In the genomic region with DNA sequence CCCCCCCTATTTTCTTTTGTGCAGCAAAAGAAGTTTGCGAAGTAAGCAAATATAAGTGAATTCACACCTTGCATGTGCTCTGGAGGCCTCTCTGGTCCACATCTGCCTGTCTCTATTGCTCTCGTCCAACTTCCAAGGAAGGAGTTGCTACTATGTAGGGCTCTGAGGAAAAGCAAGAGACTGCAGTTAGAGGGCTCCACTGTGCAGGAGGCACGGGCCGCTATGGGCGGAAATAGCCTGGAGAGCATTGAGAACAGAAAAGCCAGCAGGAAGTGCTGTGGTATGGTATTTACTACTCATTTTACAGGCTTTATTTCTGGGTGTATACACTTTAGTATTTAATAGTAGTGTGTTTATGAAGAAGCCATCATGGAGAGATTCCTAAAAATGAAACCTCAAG, we compare ENCODE assay signal across 21 mouse cellular contexts.
A peak's percentile ranks its signal among the peaks of the same experiment; 100 is the strongest.
DNase-seq lines count a peak whose midpoint lies in the region; ATAC-seq and TF ChIP-seq lines count a peak whose summit lies in the region.
"Had no signal": no experiment of that assay in that cellular context is flagged by ENCODE, and none has a peak within 500 bp of the region (broad histone marks: within the 10 kb centered on the region; RNA-seq: fewer than 3 reads in every experiment).

No protein-coding gene starts in this region.

- H3K4me1 ChIP-seq in forebrain, postnatal 0 days (ENCODE audit: insufficient read depth), result no peaks in the 10 kb centered on the region
- H3K4me1 ChIP-seq in forebrain, embryonic 16.5 days (replicated peaks; ENCODE audit: control insufficient read depth, insufficient read depth, low read length), result peaks cover 14% of the 10 kb centered on the region
- no peaks in the 10 kb centered on the region for H3K4me1 ChIP-seq in intestine, postnatal 0 days (replicated peaks; ENCODE audit: control insufficient read depth, insufficient read depth, low read length)
- no peaks in the 10 kb centered on the region for H3K4me1 ChIP-seq in intestine, embryonic 15.5 days (replicated peaks)
- 0 out of 2 replicates have a peak, but pooled peaks cover 5% of the 10 kb centered on the region for H3K4me1 ChIP-seq in limb, embryonic 14.5 days (ENCODE audit: control insufficient read depth, insufficient read depth, low read length)
- H3K4me1 ChIP-seq in limb, embryonic 10.5 days, result peaks cover 10% of the 10 kb centered on the region
- H3K4me1 ChIP-seq in midbrain, postnatal 0 days (ENCODE audit: insufficient read depth, low read length), result no peaks in the 10 kb centered on the region
- H3K4me1 ChIP-seq in midbrain, embryonic 11.5 days (ENCODE audit: control insufficient read depth, insufficient read depth, low read length), result peaks cover 6% of the 10 kb centered on the region
- H3K4me1 ChIP-seq: heart, embryonic 10.5 days had no signal

- no peaks in the 10 kb centered on the region for H3K36me3 ChIP-seq in forebrain, postnatal 0 days (ENCODE audit: insufficient read depth)
- no peaks in the 10 kb centered on the region for H3K36me3 ChIP-seq in forebrain, embryonic 16.5 days (ENCODE audit: control insufficient read depth, insufficient read depth)
- no peaks in the 10 kb centered on the region for H3K36me3 ChIP-seq in intestine, postnatal 0 days (ENCODE audit: control insufficient read depth, insufficient read depth)
- no peaks in the 10 kb centered on the region for H3K36me3 ChIP-seq in intestine, embryonic 15.5 days
- H3K36me3 ChIP-seq in limb, embryonic 14.5 days (ENCODE audit: control insufficient read depth, insufficient read depth, low read length), result no peaks in the 10 kb centered on the region
- no peaks in the 10 kb centered on the region for H3K36me3 ChIP-seq in limb, embryonic 10.5 days
- no peaks in the 10 kb centered on the region for H3K36me3 ChIP-seq in midbrain, postnatal 0 days (ENCODE audit: insufficient read depth, low read length)
- no peaks in the 10 kb centered on the region for H3K36me3 ChIP-seq in midbrain, embryonic 11.5 days (ENCODE audit: control insufficient read depth, insufficient read depth, low read length)
- H3K36me3 ChIP-seq: embryonic facial prominence, embryonic 13.5 days; forebrain, embryonic 12.5 days; heart, embryonic 10.5 days; hindbrain, embryonic 10.5 days had no signal

- peak; percentile 42; the same call in 1 of the 2 replicates for TF ChIP-seq CTCF in forebrain, postnatal 0 days (IDR thresholded peaks at IDR 0.05; ENCODE audit: low read depth)
- TF ChIP-seq CTCF in intestine, postnatal 0 days (IDR thresholded peaks at IDR 0.05; ENCODE audit: low read depth), result peak; percentile 34
- TF ChIP-seq CTCF in midbrain, postnatal 0 days (IDR thresholded peaks at IDR 0.05), result peak; percentile 50

- WGBS in forebrain, postnatal 0 days, result 72% methylated on average over 5 of the region's 5 CpGs
- WGBS in forebrain, embryonic 16.5 days, result 72% methylated on average over 5 of the region's 5 CpGs
- 64% methylated on average over 5 of the region's 5 CpGs for WGBS in intestine, postnatal 0 days
- 67% methylated on average over 5 of the region's 5 CpGs for WGBS in intestine, embryonic 15.5 days
- WGBS in limb, embryonic 14.5 days, result 45% methylated on average over 5 of the region's 5 CpGs
- WGBS in limb, embryonic 10.5 days, result 73% methylated on average over 5 of the region's 5 CpGs
- WGBS in midbrain, postnatal 0 days, result 78% methylated on average over 5 of the region's 5 CpGs
- WGBS in midbrain, embryonic 11.5 days, result 77% methylated on average over 5 of the region's 5 CpGs

- no peaks in the 10 kb centered on the region for H3K9me3 ChIP-seq in forebrain, postnatal 0 days (ENCODE audit: low read length)
- no peaks in the 10 kb centered on the region for H3K9me3 ChIP-seq in forebrain, embryonic 16.5 days (ENCODE audit: control insufficient read depth, low read length)
- H3K9me3 ChIP-seq in intestine, postnatal 0 days (ENCODE audit: control insufficient read depth), result no peaks in the 10 kb centered on the region
- H3K9me3 ChIP-seq in intestine, embryonic 15.5 days, result no peaks in the 10 kb centered on the region
- H3K9me3 ChIP-seq in limb, embryonic 14.5 days (ENCODE audit: control insufficient read depth, low read length), result no peaks in the 10 kb centered on the region
- no peaks in the 10 kb centered on the region for H3K9me3 ChIP-seq in limb, embryonic 10.5 days (replicated peaks)
- H3K9me3 ChIP-seq in midbrain, postnatal 0 days (ENCODE audit: low read length), result no peaks in the 10 kb centered on the region
- no peaks in the 10 kb centered on the region for H3K9me3 ChIP-seq in midbrain, embryonic 11.5 days (ENCODE audit: control insufficient read depth, low read length)
- H3K9me3 ChIP-seq: embryonic facial prominence, embryonic 13.5 days; forebrain, embryonic 12.5 days; heart, embryonic 10.5 days; hindbrain, embryonic 10.5 days had no signal

- no peak overlapping the region for H3K4me2 ChIP-seq in forebrain, postnatal 0 days (ENCODE audit: low read depth)
- H3K4me2 ChIP-seq in forebrain, embryonic 16.5 days (ENCODE audit: low read length), result no peak overlapping the region
- H3K4me2 ChIP-seq in intestine, postnatal 0 days (replicated peaks; ENCODE audit: low read depth), result no peak overlapping the region
- no peak overlapping the region for H3K4me2 ChIP-seq in intestine, embryonic 15.5 days (replicated peaks)
- no peak overlapping the region for H3K4me2 ChIP-seq in limb, embryonic 14.5 days (replicated peaks; ENCODE audit: low read depth, low read length, severe bottlenecking)
- no peak overlapping the region for H3K4me2 ChIP-seq in midbrain, postnatal 0 days (ENCODE audit: low read depth, low read length, poor library complexity, severe bottlenecking)
- H3K4me2 ChIP-seq in midbrain, embryonic 11.5 days, result no peak overlapping the region
- H3K4me2 ChIP-seq: embryonic facial prominence, embryonic 13.5 days; forebrain, embryonic 12.5 days; hindbrain, embryonic 14.5 days had no signal

- H3K27ac ChIP-seq in forebrain, postnatal 0 days (ENCODE audit: low read depth, low read length), result no peak overlapping the region
- no peak overlapping the region for H3K27ac ChIP-seq in forebrain, embryonic 16.5 days (ENCODE audit: low read length)
- no peak overlapping the region for H3K27ac ChIP-seq in intestine, postnatal 0 days (ENCODE audit: low read depth, low read length)
- H3K27ac ChIP-seq in intestine, embryonic 15.5 days, result no peak overlapping the region
- no peak overlapping the region for H3K27ac ChIP-seq in limb, embryonic 14.5 days (replicated peaks; ENCODE audit: low read depth, low read length)
- H3K27ac ChIP-seq in limb, embryonic 10.5 days, result no peak overlapping the region
- H3K27ac ChIP-seq in midbrain, postnatal 0 days (ENCODE audit: low read depth, low read length), result no peak overlapping the region
- H3K27ac ChIP-seq in midbrain, embryonic 11.5 days (ENCODE audit: low read depth, low read length), result no peak overlapping the region
- H3K27ac ChIP-seq: embryonic facial prominence, embryonic 13.5 days; forebrain, embryonic 12.5 days; heart, embryonic 10.5 days; hindbrain, embryonic 10.5 days; hindbrain, embryonic 14.5 days had no signal

- H3K27me3 ChIP-seq in forebrain, postnatal 0 days (ENCODE audit: insufficient read depth, low read length), result no peaks in the 10 kb centered on the region
- no peaks in the 10 kb centered on the region for H3K27me3 ChIP-seq in forebrain, embryonic 16.5 days (replicated peaks; ENCODE audit: control insufficient read depth, insufficient read depth, low read length)
- H3K27me3 ChIP-seq in intestine, postnatal 0 days (replicated peaks; ENCODE audit: control insufficient read depth, insufficient read depth, low read length), result no peaks in the 10 kb centered on the region
- no peaks in the 10 kb centered on the region for H3K27me3 ChIP-seq in intestine, embryonic 15.5 days (replicated peaks)
- no peaks in the 10 kb centered on the region for H3K27me3 ChIP-seq in limb, embryonic 14.5 days (ENCODE audit: control insufficient read depth, insufficient read depth, low read length)
- H3K27me3 ChIP-seq in limb, embryonic 10.5 days (ENCODE audit: low read depth, poor library complexity, severe bottlenecking), result no peaks in the 10 kb centered on the region
- no peaks in the 10 kb centered on the region for H3K27me3 ChIP-seq in midbrain, postnatal 0 days (ENCODE audit: insufficient read depth, low read length)
- no peaks in the 10 kb centered on the region; the same call in 1 of the 2 replicates for H3K27me3 ChIP-seq in midbrain, embryonic 11.5 days (ENCODE audit: control insufficient read depth, insufficient read depth, low read length)
- H3K27me3 ChIP-seq: embryonic facial prominence, embryonic 13.5 days; Patski had no signal

- no peak for DNase-seq in forebrain, postnatal 0 days
- peak; percentile 12 for DNase-seq in limb, embryonic 14.5 days (ENCODE audit: low spot score)
- DNase-seq in limb, embryonic 10.5 days (ENCODE audit: low spot score), result no peak
- no peak for DNase-seq in midbrain, postnatal 0 days (ENCODE audit: low spot score)
- no peak for DNase-seq in midbrain, embryonic 11.5 days (ENCODE audit: low spot score, missing footprints)
- DNase-seq: adrenal gland, adult 2 months; adrenal gland, postnatal 25 days; cerebellum, adult 18-20 months; cerebellum, adult 9-11 months; cerebellum, postnatal 36 days; heart, postnatal 14 days had no signal

- no peak for ATAC-seq in forebrain, postnatal 0 days
- ATAC-seq in forebrain, embryonic 16.5 days, result no peak
- no peak for ATAC-seq in intestine, postnatal 0 days
- no peak for ATAC-seq in intestine, embryonic 15.5 days
- no peak for ATAC-seq in limb, embryonic 14.5 days (ENCODE audit: low FRiP score, low read depth)
- ATAC-seq in midbrain, postnatal 0 days (ENCODE audit: low FRiP score), result no peak
- ATAC-seq in midbrain, embryonic 11.5 days (ENCODE audit: low FRiP score), result no peak
- ATAC-seq: activated CD4-positive, CD25-positive, alpha-beta regulatory T cell, adult 4 months; Patski had no signal

- no peak overlapping the region for H3K4me3 ChIP-seq in forebrain, postnatal 0 days (ENCODE audit: low read depth, low read length)
- no peak overlapping the region for H3K4me3 ChIP-seq in forebrain, embryonic 16.5 days (replicated peaks; ENCODE audit: low read length)
- H3K4me3 ChIP-seq in intestine, postnatal 0 days (ENCODE audit: low read depth, low read length), result no peak overlapping the region
- H3K4me3 ChIP-seq in intestine, embryonic 15.5 days (replicated peaks), result no peak overlapping the region
- H3K4me3 ChIP-seq in limb, embryonic 14.5 days (replicated peaks; ENCODE audit: low read length), result no peak overlapping the region
- H3K4me3 ChIP-seq in limb, embryonic 10.5 days, result no peak overlapping the region
- no peak overlapping the region for H3K4me3 ChIP-seq in midbrain, postnatal 0 days (ENCODE audit: low read depth, low read length)
- no peak overlapping the region for H3K4me3 ChIP-seq in midbrain, embryonic 11.5 days (ENCODE audit: low read depth, low read length)
- H3K4me3 ChIP-seq: embryonic facial prominence, embryonic 13.5 days; forebrain, embryonic 12.5 days; heart, embryonic 10.5 days; hindbrain, embryonic 10.5 days had no signal

- H3K9ac ChIP-seq in forebrain, postnatal 0 days, result no peak overlapping the region
- no peak overlapping the region for H3K9ac ChIP-seq in forebrain, embryonic 16.5 days (replicated peaks; ENCODE audit: low read depth, low read length)
- no peak overlapping the region for H3K9ac ChIP-seq in intestine, postnatal 0 days (ENCODE audit: low read depth, low read length)
- no peak overlapping the region for H3K9ac ChIP-seq in intestine, embryonic 15.5 days
- H3K9ac ChIP-seq in limb, embryonic 14.5 days (ENCODE audit: low read depth, low read length, severe bottlenecking), result no peak overlapping the region
- H3K9ac ChIP-seq in midbrain, postnatal 0 days (replicated peaks; ENCODE audit: low read length, poor library complexity, severe bottlenecking), result no peak overlapping the region
- H3K9ac ChIP-seq in midbrain, embryonic 11.5 days (ENCODE audit: low read length), result no peak overlapping the region
- H3K9ac ChIP-seq: embryonic facial prominence, embryonic 13.5 days; forebrain, embryonic 12.5 days; hindbrain, embryonic 14.5 days had no signal

- no peak for TF ChIP-seq POLR2A in limb, embryonic 14.5 days (IDR thresholded peaks at IDR 0.05; ENCODE audit: borderline replicate concordance, extremely low read depth, insufficient read depth, insufficient read length)
